Mouse (Mus musculus): ENCODE results near the gene Zfp967. TPM values are rescaled to one million over a fixed set of nuclear protein-coding genes. Genes with fewer than 3 reads are reported as not detected.
"Not testable (repeated sequence)": the region's sequence is repeated elsewhere in the genome, so short reads cannot be mapped to it uniquely, and the experiment has no call there.

The Zfp967 gene
- polyA plus RNA-seq (2012; rRNA removed): not detected in 2 replicates

DNA sequence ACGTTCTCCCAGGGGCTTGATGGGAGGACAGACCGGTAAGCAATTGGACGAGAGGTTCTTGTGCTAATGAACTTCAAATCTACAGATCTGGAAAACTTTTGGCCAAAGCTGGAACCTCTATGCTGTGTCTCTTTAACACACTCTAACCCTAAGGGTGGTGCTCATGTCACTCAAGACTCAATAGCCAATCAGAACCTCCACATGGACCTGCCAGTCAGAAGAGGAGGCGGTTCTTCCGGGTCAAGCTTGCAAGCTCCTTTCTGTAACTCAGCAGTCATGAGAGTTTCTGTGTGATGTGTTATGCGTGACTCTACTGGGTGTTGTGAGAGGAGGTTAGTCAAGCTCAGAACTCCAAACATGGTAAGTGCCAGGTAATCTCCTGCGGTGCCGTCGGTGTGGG is at the start of gene Zfp967:
Zfp967 (plus strand) TSS at position 301 of the 400 bp plus-strand sequence.
- H3K27ac ChIP-seq (ENCODE audit: insufficient read depth, low read length); H3K4me1 ChIP-seq (ENCODE audit: control insufficient read depth, insufficient read depth, low read length); H3K4me3 ChIP-seq (ENCODE audit: insufficient read depth, low read length): not testable (repeated sequence)

DNA sequence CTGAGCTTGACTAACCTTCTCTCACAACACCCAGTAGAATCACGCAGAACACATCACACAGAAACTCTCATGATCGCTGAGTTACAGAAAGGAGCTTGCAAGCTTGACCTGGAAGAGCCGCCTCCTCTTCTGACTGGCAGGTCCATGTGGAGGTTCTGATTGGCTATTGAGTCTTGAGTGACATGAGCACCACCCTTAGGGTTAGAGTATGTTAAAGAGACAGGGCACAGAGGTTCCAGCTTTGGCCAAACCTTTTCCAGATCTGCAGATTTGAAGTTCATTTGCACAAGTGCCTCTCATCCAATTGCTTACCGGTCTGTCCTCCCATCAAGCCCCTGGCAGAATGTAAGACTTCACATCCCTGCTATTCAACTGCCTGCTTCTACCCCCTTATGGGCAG is 34.2 kb upstream of the Zfp967 start, which contains the start of gene Gm14434:
Gm14434 (minus strand) TSS at position 101 of the 400 bp plus-strand sequence.
- not testable (repeated sequence) for H3K4me3 ChIP-seq (ENCODE audit: insufficient read depth, low read length); H3K4me1 ChIP-seq (ENCODE audit: control insufficient read depth, insufficient read depth, low read length); H3K27ac ChIP-seq (ENCODE audit: insufficient read depth, low read length)

Other genes starting within 250 kb of the Zfp967 start
- not detected in 2 replicates for gene Gm11009, start 201.6 kb upstream of the Zfp967 start, polyA plus RNA-seq (2012; rRNA removed)
- 3.1 and 4.8 TPM in 2 replicates for gene Gm14435, start 97.5 kb upstream of the Zfp967 start, polyA plus RNA-seq (2012; rRNA removed)
- 16.8 and 17.2 TPM in 2 replicates for gene Gm14434, start 34.3 kb upstream of the Zfp967 start, polyA plus RNA-seq (2012; rRNA removed)
- 16.5 and 19.7 TPM in 2 replicates for gene Gm14308, start 115.3 kb downstream of the Zfp967 start, polyA plus RNA-seq (2012; rRNA removed)
- gene Zfp973, start 149.5 kb downstream of the Zfp967 start, polyA plus RNA-seq (2012; rRNA removed): 8.1 TPM in 2 replicates
- gene Gm14305, start 187.3 kb downstream of the Zfp967 start, polyA plus RNA-seq (2012; rRNA removed): 46.8 and 53.5 TPM in 2 replicates